Mouse (Mus musculus) lung, adult 2 months (tissue): Measurements from ENCODE around the gene Ndufs2. TPM values are rescaled to one million over a fixed set of nuclear protein-coding genes. Genes with fewer than 3 reads are reported as not detected.

Experiments
- DNase-seq: peaks from one replicate; pipeline ENCODE4 v3.0.0; 2022
- H3K4me1 ChIP-seq: fragments of 200-500 bp; 2 replicates; pipeline ENCODE4 v1.6.1; 2011; ENCODE audit warnings: low read length; ENCODE audit not compliant: control insufficient read depth, insufficient read depth
- H3K4me3 ChIP-seq: fragments of 200-500 bp; replicated peaks from 2 replicates; pipeline ENCODE3; 2011; ENCODE audit warnings: low read depth, mild to moderate bottlenecking, control low read depth, low read length; ENCODE audit errors: extremely low read depth
- CTCF ChIP-seq: fragments of 200-500 bp; IDR thresholded peaks from 2 replicates; pipeline ENCODE4 v1.5.1; 2011; ENCODE audit warnings: mild to moderate bottlenecking, low read length, control low read depth; ENCODE audit not compliant: insufficient read depth
- POLR2A ChIP-seq: fragments of 200-500 bp; IDR thresholded peaks from 2 replicates; pipeline ENCODE4 v1.6.1; 2011; ENCODE audit warnings: low read depth, mild to moderate bottlenecking, control low read depth, low read length, borderline replicate concordance; ENCODE audit errors: extremely low read depth
- WGBS: fragments of 180-500 bp; shearing (Covaris S2); methylation state at CpG from one replicate; pipeline ENCODE4 v1.1.7; 2018; 5-methylcytosine and 5-hydroxymethylcytosine counted together
- polyA plus RNA-seq: library from polyadenylated mRNA; depleted of rRNA; stranded (reverse); fragments of >200 nt; gene quantifications from 2 replicates; pipeline ENCODE4 v1.2.3, GENCODE M21; 2012

Gene Ndufs2
- polyA plus RNA-seq, 1 experiment, result 118 TPM

GRCm38 (mm10) chr1:171256937-171257548, 5.9 kb upstream of the Ndufs2 start:
- peaks cover 6% of the 10 kb centered on the region; the same call in 1 of the 2 replicates for H3K4me1 ChIP-seq
- DNase-seq, result peak; percentile 50
- TF ChIP-seq CTCF (peak; percentile 43), POLR2A (no peak)
- WGBS, result 58% methylated on average over 15 of the region's 15 CpGs
- H3K4me3 ChIP-seq, result no peak overlapping the region

- WGBS, result 85% methylated on average over 24 of the region's 24 CpGs
- Histone ChIP-seq H3K4me1 (peaks cover 6% of the 10 kb centered on the region; the same call in 1 of the 2 replicates), H3K4me3 (no peak overlapping the region)
- TF ChIP-seq POLR2A (no peak), CTCF (no peak)
- DNase-seq, result no peak
Observed at GRCm38 (mm10) chr1:171256095-171256818, 5.1 kb upstream of the Ndufs2 start.

GRCm38 (mm10) chr1:171252415-171252814, 1.2 kb upstream of the Ndufs2 start:
- 78% methylated on average over 17 of the region's 17 CpGs for whole genome bisulfite sequencing
- H3K4me1 ChIP-seq, result peaks cover 15% of the 10 kb centered on the region
- no peak for DNase-seq
- H3K4me3 ChIP-seq, result no peak overlapping the region
- no peak for TF ChIP-seq CTCF
- TF ChIP-seq POLR2A, result no peak

GRCm38 (mm10) chr1:171251594-171252324, 571 bp upstream of the Ndufs2 start:
- DNase-seq, result no peak
- 30% methylated on average over 13 of the region's 13 CpGs for WGBS
- Histone ChIP-seq H3K4me1 (peaks cover 15% of the 10 kb centered on the region), H3K4me3 (no peak overlapping the region)
- TF ChIP-seq POLR2A (no peak), CTCF (no peak)

GRCm38 (mm10) chr1:171249913-171250600, 1.1 kb downstream of the Ndufs2 start, which contains the start of gene Adamts4:
Gene Adamts4, plus strand, starts transcription at chr1:171250421.
- 32% methylated on average over 5 of the region's 5 CpGs for WGBS
- Histone ChIP-seq H3K4me3 (no peak within 1 kb of the TSS), H3K4me1 (peaks cover 15% of the 10 kb centered on the region)
- no peak for DNase-seq
- TF ChIP-seq CTCF (no peak), POLR2A (no peak)

GRCm38 (mm10) chr1:171248386-171249226, 2.6 kb downstream of the Ndufs2 start:
- Histone ChIP-seq H3K4me3 (no peak overlapping the region), H3K4me1 (peaks cover 15% of the 10 kb centered on the region)
- WGBS, result 29% methylated on average over 3 of the region's 3 CpGs
- no peak for TF ChIP-seq POLR2A
- TF ChIP-seq CTCF, result no peak
- DNase-seq, result no peak

- TF ChIP-seq CTCF (no peak), POLR2A (no peak)
- 22% methylated on average over 4 of the region's 4 CpGs for WGBS
- peaks cover 15% of the 10 kb centered on the region for H3K4me1 ChIP-seq
- no peak for DNase-seq
- H3K4me3 ChIP-seq, result no peak overlapping the region
Observed at GRCm38 (mm10) chr1:171247916-171248315, 3.3 kb downstream of the Ndufs2 start.

- WGBS, result 6% methylated on average over 13 of the region's 13 CpGs
- TF ChIP-seq CTCF (no peak), POLR2A (no peak)
- Histone ChIP-seq H3K4me1 (peaks cover 15% of the 10 kb centered on the region), H3K4me3 (peak overlapping the region; percentile 72)
- DNase-seq, result no peak
Observed at GRCm38 (mm10) chr1:171247453-171247841, 3.7 kb downstream of the Ndufs2 start.
